Mouse (Mus musculus) splenic B cell, adult 2 months (primary cell): ENCODE data around the gene Bcat1.

Experiments used
- DNase-seq: peaks from one replicate; pipeline ENCODE4 v3.0.0-alpha.2; 2011; ENCODE audit warnings: low read depth, low spot score
- H3K27me3 ChIP-seq: 2 replicates; pipeline ENCODE4 v1.6.1; 2012; ENCODE audit warnings: mild to moderate bottlenecking, low read length, moderate library complexity, mixed read lengths; ENCODE audit not compliant: control insufficient read depth, poor library complexity, insufficient read depth, severe bottlenecking
- H3K36me3 ChIP-seq: 2 replicates; pipeline ENCODE4 v1.6.1; 2012; ENCODE audit warnings: mild to moderate bottlenecking, low read length, moderate library complexity, mixed read lengths; ENCODE audit not compliant: control insufficient read depth, poor library complexity, insufficient read depth, severe bottlenecking

Bcat1 gene

DNA sequence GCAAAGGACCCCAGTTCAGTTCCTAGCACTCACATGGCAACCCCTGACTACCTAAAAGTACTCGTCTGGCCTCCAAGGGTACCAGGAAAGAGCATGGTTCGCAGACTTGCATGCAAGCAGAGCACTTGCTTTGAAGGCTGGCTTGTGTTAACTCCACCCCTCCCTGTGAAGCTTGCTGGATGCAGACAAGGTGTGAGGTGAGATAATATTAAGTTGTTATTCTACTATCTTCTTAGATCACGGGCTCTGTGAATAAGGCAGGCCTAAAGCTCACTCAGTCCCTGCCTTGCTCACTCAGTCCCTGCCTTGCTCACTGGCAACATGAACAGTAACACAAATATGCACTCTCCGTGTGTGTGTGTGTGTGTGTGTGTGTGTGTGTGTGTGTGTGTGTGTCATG lies 58.5 kb downstream of the Bcat1 start:
- no peak for DNase-seq
- Histone ChIP-seq H3K27me3 (no peaks in the 10 kb centered on the region), H3K36me3 (no peaks in the 10 kb centered on the region)

DNA sequence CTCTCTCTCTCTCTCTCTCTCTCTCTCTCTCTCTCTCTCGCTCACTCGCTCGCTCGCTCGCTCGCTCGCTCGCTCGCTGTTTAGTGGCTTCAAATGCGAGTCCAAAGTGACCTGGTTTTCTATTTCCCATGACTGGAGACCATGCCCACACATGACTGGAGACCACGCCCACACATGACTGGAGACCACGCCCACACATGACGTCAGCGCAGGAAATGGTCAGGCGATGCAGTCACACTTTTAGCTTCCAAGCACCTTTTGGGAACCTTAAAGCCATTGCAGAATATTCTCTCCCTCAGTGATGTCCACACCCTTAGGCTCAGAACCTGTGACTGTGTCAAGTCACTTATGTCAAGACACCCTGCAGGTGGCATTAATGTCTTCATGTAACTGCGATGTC lies 59.3 kb downstream of the Bcat1 start:
- no peaks in the 10 kb centered on the region for H3K27me3 ChIP-seq

DNA sequence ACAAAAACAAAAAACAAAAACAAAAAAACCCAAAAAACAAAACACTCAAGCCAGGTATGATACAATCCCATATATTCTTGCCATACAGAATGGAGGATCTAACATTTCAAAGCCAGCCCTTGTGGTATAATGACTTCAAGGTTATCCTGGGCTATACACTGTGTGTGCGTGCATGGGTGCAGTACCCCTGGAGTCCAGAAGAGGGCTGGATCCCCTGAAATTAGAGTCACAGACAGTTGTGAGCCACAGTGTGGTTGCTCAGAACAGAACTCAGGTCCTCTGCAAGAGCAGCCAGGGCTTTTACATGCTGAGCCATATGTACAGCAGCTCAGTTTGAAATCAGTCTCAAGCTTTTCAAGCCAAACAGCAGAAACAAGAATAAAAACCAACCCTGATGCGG lies 61.0 kb downstream of the Bcat1 start:
- no peaks in the 10 kb centered on the region for H3K27me3 ChIP-seq
- DNase-seq = peak; percentile 17
- no peaks in the 10 kb centered on the region for H3K36me3 ChIP-seq

More for the DNA sequence above, 59.3 kb downstream of the Bcat1 start:
- DNase-seq = no peak
- H3K36me3 ChIP-seq = no peaks in the 10 kb centered on the region

DNA sequence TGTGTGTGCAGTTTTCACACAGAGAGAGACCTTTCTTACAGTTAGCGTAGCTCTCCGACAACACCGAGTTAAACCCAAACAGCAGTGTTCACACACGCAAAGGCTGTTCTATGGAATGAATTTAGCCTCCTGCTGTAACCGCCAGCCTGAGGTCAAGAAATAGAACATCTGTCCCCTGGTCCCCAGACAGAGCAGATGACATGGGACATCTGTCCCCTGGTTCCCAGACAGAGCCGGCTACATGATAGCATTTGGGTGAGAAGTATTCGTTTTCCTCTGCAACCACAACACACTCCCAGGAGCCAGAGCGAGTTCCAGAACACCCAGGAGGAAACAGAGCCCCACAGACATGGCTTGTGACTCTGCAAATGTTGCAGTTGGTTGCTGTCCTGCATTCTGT lies 63.3 kb downstream of the Bcat1 start:
- H3K27me3 ChIP-seq = no peaks in the 10 kb centered on the region
- no peak for DNase-seq
- H3K36me3 ChIP-seq = no peaks in the 10 kb centered on the region

DNA sequence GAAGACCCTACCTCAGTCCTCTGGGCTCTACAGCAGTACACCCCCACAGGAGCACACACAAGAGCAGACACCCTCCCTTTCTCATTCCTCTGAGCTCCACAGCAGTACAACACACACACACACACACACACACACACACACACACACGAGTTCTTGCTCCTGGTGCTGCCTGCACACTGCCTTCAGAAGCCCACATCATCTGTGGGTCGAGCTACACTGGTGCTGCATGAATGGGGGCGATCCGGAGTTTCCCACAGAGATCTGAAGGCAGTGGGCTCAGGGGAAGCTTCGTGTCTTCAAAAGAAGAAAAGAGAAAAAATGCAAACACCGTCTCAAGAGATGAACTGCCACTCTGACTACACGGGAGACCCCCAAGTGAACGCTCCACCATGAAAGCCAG lies 64.8 kb downstream of the Bcat1 start:
- no peaks in the 10 kb centered on the region for H3K27me3 ChIP-seq
- DNase-seq = no peak

DNA sequence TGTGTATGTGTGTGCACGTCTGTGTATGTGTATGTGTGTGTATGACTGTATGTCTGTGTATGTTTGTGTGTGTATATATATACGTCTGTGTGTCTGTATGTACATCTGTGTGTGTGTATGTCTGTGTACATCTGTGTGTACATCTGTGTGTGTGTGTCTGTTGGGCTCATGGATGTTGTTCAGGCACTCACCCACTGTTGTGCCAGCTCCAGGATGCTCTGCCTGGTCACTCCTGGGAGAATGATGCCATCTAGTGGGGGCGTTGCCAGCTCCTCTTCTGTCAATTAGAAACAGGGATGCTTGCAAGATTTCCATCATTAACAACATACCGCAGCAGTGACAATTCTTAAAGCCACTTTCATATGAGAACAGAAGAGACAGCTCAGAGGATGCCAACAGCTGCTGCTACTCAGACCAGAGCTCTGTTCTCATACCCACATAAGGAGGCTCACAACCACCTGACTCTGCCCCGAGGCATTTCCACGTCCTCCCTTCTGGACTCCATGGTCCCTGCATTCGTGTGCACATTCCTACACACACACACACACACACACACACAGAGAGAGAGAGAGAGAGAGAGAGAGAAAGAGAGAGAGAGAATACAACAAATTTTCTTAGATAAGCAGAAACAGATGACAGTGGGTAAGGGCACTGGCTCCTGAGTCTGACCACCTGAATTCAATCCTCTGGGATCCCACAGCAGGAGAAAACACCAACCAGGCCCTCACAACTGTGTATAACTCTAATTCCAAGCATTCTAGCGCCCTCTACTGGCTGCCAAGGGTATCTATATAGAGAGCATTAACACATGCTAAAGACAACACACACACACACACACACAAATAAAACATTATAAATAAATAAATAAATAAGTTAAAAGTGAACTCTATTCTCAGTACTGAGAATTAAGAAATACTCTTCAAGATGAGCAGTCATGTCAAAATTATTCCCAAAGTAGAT lies 65.8 kb downstream of the Bcat1 start:
- Histone ChIP-seq H3K27me3 (no peaks in the 10 kb centered on the region), H3K36me3 (no peaks in the 10 kb centered on the region)
- peak; percentile 50 for DNase-seq

More for the DNA sequence above, 64.8 kb downstream of the Bcat1 start:
- H3K36me3 ChIP-seq = no peaks in the 10 kb centered on the region

DNA sequence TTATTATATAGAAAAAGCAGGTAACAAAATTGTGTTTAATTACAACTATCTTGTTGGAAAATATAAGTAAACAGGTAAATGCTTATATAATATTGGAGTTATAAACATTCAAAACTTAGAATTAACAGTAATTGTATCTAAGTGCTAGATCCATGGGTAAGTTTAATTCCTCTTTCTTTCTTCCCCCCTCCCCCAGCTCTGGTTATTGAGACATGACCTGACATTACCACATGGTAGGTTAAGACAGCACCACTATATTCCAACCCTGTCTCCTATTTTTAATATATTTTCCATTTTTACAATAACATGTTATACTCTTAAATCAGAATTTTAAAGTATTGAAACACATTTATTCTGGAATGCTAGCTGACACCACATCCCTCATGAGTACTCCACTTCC lies 72.5 kb downstream of the Bcat1 start:
- no peak for DNase-seq
- H3K27me3 ChIP-seq = no peaks in the 10 kb centered on the region
- no peaks in the 10 kb centered on the region for H3K36me3 ChIP-seq

DNA sequence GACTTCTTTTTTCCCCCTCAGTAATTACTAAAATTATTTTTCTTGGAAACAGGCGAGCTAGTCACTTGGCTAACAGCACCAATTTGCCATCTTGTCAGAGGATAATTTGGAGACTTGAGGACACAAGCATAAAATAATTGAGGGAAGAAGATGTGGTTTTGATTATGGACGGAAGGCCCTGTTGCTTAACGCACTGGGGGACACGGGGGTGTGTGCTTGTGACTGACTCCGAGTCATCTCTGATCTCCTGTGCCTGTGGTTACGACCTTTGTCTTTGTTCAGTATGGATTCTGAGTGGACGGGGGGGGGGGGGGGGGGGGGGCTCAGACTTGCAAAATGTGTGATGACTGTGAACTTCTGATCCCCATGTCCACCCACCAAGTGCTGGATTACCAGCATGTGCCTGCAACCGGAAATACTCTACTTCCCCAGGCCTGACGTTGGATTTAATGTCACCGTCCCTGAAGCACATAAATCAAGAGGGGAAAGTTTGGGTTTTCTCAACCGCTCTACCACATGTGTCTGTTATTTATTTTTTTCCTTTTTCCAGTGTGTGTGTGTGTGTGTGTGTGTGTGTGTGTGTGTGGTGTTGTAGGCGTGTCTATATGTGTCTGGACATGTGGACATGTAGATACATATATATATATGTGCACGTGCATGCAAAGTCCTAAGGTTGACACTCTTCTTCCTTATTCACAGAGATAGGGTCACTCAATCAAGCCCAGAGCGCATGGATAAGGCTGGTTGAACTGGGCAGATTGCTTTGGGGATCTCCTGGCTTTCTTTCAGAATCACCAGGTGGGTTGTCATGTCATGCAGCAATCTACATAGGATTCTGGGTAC lies 73.7 kb downstream of the Bcat1 start:
- DNase-seq = no peak
- no peaks in the 10 kb centered on the region for H3K36me3 ChIP-seq

DNA sequence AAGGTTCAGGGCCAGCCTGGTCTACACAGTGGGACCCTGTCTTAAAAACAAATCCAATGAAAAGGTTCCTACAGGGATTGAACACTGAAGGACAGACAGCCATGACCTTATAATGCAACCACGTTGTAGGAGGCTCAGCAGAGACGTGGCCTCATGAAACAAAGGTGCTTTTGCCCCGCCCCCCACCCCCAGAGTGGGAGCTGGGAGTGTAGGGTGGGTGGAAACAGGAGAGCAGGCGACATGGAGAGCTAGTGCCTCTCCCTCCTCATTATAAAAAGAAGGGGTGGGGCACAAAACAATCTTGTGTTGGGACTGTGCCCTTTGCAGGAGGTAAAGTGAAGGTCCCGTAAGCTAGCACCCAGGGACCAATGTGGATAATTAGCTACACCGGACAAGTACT lies 74.5 kb downstream of the Bcat1 start:
- DNase-seq = no peak
- Histone ChIP-seq H3K27me3 (no peaks in the 10 kb centered on the region), H3K36me3 (no peaks in the 10 kb centered on the region)

More for the DNA sequence above, 73.7 kb downstream of the Bcat1 start:
- H3K27me3 ChIP-seq = no peaks in the 10 kb centered on the region

DNA sequence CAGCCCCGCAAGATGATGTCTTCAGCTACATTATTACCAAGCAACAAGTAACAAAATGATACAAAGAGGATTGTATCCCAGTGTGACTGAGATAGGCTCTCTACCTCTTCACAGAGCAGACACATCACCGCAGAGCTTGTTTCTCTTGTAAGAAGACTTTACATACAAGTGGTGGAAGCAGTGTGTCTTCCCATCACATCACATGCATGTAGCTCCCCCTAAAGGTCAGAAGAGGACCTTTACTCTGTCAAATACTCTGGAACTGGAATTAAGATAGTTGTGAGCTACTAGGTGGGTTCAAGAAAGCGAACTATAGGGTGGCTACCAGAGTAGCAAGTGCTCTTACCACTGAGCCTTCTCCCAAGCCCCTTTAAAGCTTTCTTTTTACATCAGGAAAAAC lies 78.8 kb downstream of the Bcat1 start:
- DNase-seq = peak; percentile 58
- Histone ChIP-seq H3K27me3 (no peaks in the 10 kb centered on the region), H3K36me3 (no peaks in the 10 kb centered on the region)

DNA sequence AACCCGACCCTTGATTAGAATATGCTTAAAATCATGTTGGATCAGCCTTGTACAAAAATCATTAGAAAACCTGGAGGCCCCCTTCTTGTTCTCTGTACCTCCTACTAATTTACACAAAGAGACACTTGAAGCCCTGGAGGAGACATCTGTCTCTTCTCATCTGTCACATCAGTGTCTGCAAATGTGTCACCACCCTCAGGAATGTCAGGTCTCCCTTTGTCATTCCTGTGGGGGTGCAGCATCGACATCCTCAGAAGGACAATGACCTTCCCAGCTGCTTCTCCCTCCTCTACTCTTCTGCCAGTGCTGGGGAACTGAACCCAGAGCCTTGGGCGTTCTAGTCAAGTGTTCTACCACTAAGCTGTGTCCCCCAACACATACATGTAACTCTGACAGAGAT lies 83.9 kb downstream of the Bcat1 start:
- no peak for DNase-seq
- H3K27me3 ChIP-seq = no peaks in the 10 kb centered on the region
- no peaks in the 10 kb centered on the region for H3K36me3 ChIP-seq

DNA sequence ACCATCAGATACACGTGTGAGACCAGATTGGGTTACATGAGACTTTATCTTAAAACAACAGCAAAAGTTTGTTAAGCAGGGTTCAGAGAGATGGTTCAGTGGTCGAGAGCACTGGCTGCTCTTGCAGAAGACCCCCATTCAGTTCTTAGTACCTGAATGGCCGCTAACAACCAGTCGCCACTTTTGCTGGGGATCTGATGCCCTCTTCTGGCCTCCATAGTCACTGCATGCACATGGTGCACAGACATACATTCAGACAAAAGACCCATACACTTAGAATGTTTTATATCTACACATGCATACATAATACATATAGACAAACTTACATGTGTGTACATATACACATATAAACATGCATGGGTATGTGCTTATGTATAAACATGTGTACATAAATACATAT lies 86.8 kb downstream of the Bcat1 start:
- peak; percentile 11 for DNase-seq
- no peaks in the 10 kb centered on the region for H3K27me3 ChIP-seq

DNA sequence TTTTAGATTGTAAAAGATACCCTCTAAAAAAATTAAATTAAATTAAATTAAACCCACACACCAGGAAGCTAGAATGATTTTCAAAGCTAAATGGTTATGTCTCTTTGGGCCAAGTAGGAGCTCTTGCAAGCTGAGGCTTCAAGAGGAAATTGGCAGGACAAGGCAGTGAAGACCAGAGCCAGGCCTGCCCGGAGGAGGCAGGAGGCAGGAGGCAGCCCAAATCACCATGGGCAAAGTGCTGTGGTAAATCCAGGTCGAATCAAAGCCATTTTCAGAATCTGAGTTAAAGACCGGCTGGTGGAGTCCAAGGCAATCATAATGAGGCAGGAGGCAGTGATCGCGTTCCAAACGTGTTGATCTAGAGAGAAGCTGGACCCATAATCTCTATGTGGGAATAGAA lies 88.3 kb downstream of the Bcat1 start:
- Histone ChIP-seq H3K27me3 (no peaks in the 10 kb centered on the region), H3K36me3 (no peaks in the 10 kb centered on the region)
- DNase-seq = no peak

More for the DNA sequence above, 86.8 kb downstream of the Bcat1 start:
- H3K36me3 ChIP-seq = no peaks in the 10 kb centered on the region

DNA sequence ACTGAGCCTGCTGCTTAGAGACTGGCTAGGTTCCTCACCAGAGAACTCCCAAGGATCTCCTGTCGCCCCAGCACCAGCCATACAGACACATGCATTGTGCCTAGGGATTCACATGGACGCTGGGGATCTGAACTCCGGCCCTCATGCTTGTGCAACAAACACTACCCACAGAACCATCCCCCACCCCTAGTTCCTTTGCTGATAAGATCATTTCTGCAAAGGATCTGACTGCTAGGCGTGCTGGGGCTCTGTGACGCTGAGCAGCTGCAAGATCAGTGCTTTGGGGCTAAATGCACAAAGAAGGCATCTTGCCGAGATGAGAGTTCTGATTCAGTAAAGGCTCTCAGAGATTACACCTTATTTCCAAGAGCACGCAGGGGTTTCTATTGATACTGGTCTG lies 88.8 kb downstream of the Bcat1 start:
- Histone ChIP-seq H3K27me3 (no peaks in the 10 kb centered on the region), H3K36me3 (no peaks in the 10 kb centered on the region)
- DNase-seq = no peak

DNA sequence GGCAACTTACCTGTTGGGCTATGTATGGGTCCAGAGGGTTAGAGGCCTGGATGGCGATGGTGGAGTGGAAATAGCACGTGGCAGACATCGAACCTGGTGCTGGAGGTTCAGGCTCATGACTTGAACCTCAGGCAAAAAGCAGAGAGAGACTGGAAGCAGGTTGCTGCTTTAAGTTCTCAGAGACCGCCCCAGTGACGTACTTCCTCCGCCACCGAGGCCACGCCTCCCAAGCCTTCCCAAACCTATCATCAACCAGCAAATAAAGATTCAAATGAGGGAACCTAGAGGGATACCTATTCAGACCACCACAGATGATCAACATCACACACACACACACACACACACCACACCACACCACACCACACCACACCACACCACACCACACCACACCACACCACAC lies 91.8 kb downstream of the Bcat1 start:
- H3K27me3 ChIP-seq = no peaks in the 10 kb centered on the region
- H3K36me3 ChIP-seq = no peaks in the 10 kb centered on the region
- no peak for DNase-seq
